Mouse (Mus musculus): ENCODE measurements around the gene Pyroxd1.

Gene Pyroxd1

DNA sequence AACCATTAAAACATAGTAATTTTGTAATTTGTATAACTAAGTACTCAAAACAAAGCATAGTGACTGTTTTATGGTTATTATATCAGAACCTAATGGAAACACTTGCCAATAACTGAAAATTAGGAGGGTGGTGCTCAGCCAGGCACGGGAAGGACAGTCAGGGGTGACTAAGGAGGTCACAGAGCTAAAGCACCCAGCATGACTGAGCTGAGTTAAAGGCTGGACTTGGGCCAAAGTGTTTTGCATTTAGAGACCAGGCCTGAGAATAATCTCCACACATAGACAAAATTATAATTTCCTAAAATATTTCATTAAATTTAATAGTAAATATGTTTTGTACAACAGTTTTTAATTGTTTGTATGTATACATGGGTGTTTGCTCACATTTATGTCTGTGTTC, 31.6 kb downstream of the Pyroxd1 start:
- no peak for DNase-seq (ENCODE audit: low spot score in 2 of 2)

DNA sequence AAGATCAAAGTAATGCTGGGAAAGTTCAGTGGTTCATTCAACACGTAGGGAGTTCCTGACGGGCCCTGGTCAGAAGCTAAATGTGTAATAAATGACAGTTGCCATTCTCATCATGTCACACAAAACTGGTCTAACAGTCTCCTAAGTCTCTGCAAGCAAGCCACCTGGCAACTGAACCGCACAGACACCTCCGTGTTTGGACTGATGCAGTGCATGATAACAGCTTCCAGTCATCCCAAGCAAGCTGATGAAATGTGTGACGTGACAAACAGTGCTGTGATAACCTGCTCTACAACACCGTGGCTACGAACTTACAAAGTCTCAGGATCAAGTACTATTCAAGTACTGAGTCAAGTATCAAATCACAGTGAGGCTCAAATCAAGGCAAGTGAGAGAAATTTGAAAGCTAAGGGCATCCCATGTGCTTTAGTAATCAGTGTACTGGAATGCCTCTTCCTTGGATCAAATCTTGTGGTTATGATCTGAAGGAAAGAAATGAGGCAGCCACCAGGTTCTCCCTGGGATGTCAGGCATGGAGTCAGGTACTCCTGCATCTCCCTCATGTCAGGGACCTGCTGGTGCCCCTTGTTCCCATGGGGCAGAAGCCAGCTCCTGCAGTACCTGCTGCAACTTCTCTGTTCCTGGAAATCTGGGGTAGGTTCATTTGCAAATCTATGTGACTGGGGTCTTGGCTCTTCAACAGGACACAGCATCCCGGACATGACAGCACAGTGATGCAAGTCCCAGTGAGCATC, 33.3 kb downstream of the Pyroxd1 start:
- DNase-seq (ENCODE audit: low spot score in 2 of 2): no peak

- no peak for DNase-seq (ENCODE audit: low spot score in 2 of 2)
Measured at GRCm38 (mm10) chr6:142379961-142380360, 34.5 kb downstream of the Pyroxd1 start.

DNA sequence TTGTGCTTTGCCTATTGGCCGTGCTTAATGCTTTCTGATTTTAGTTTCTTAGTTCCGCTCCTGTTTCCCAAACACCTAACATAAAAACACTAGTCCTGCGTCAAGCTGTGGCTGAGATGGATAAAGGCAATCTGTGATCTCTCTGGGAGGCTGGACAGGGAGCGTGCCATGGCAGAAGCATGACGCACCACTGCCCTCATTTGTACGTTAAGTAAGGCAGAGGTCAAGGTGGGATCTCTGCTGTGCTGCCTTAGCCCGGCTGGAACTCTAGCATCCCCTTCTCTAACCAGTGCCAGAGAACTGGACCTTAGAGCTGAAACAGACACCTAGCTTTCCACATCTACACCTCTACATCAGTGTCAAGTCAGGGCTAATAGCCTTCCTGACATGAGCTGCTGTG, 36.2 kb downstream of the Pyroxd1 start:
- no peak for DNase-seq (ENCODE audit: low spot score in 2 of 2)

DNA sequence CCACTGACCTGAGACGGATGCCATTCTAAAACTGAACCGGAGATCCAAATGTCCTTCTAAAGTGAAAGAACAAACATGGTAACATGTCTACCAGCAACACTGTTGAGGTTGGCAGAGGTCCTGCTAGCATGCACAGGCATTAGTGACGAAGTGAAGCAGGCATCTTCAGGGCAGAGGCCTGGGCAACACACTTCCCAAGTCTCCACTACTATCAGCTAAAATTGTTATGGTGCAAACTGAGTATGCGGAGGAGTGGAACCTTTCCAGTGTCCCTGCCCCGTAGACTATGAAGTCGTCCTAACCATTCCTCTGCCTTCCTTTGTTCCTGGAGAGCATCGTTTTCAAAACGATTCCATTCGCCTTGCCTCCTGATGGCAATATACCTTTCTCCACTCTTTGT, 39.1 kb downstream of the Pyroxd1 start:
- no peak for DNase-seq (ENCODE audit: low spot score in 2 of 2)

DNA sequence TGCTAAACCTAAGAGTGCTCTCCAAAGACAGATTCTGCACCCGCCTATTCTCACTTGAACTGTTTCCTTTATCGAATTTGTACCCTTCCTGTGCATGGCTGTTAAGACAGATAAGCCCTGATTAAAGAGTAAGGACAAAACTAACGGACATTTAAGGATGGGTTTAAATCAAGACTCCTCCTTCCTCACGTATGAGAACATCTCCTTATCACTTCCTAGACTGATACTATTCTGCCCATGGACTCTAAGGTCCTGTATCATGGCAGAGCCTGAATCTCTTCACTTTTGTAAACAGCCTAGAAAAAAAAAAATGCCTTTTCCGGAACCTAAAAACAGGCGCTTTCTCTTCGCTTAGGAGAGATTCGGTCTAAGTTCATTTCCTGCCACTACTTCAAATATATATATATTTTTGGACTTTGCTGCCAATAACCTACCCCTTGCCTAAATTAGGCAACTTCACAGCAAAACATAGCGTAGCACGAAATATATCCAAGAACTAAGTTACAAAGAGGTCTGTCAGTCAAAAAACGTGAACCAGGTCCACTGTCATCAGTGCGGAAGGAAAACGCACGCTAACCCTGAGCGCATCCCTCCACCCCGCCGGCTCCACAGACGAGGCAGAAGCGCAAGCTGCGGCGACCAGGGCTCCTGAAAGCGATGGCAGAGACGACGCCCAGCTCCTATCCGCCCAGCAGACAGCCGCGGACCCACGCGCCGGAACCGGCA, 41.0 kb downstream of the Pyroxd1 start:
- no peak for DNase-seq (ENCODE audit: low spot score in 2 of 2)

- DNase-seq (ENCODE audit: low spot score in 2 of 2): peak; percentile 97 to 99
Measured at GRCm38 (mm10) chr6:142387011-142387754, 41.7 kb downstream of the Pyroxd1 start, which contains the start of the genes Recql and Golt1b. Recql (minus strand) TSS chr6:142387087. Golt1b (plus strand) TSS chr6:142387221.

- DNase-seq (ENCODE audit: low spot score in 2 of 2): no peak
Measured at GRCm38 (mm10) chr6:142387755-142388271, 42.4 kb downstream of the Pyroxd1 start.

GRCm38 (mm10) chr6:142389101-142389500, 43.6 kb downstream of the Pyroxd1 start:
- DNase-seq (ENCODE audit: low spot score in 2 of 2): no peak

GRCm38 (mm10) chr6:142392312-142392711, 46.9 kb downstream of the Pyroxd1 start:
- no peak for DNase-seq (ENCODE audit: low spot score in 2 of 2)

DNA sequence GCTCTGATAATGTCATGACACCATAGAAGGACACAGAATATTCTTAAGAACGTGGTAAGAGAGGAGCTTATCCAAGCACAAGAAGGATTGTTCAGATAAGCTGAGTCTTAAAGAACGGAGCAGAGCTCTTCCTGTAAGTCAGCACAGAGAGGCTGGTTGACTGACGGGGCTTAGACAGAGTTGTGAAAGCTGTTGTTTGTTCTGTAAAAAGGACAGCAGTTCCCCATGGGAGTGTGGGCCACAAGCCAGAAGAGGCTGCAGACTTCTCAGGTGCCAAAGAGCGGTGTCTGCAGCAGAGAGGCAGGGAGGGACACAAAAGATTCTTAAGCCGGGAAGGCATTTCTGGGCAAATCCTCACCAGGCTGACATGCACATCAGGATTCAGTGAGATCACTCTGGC, 49.2 kb downstream of the Pyroxd1 start:
- no peak for DNase-seq (ENCODE audit: low spot score in 2 of 2)

GRCm38 (mm10) chr6:142395756-142396155, 50.3 kb downstream of the Pyroxd1 start:
- DNase-seq (ENCODE audit: low spot score in 2 of 2): no peak

GRCm38 (mm10) chr6:142411140-142411539, 65.7 kb downstream of the Pyroxd1 start:
- no peak for DNase-seq (ENCODE audit: low spot score in 2 of 2)
